Mouse (Mus musculus): ENCODE measurements at regions not wholly inside any gene's neighbourhood (a gene's known extent, or its start where the extent isn't known, plus 50 kb on each side); places are given as distances from the start of the nearest gene placed in this dataset.

DNA sequence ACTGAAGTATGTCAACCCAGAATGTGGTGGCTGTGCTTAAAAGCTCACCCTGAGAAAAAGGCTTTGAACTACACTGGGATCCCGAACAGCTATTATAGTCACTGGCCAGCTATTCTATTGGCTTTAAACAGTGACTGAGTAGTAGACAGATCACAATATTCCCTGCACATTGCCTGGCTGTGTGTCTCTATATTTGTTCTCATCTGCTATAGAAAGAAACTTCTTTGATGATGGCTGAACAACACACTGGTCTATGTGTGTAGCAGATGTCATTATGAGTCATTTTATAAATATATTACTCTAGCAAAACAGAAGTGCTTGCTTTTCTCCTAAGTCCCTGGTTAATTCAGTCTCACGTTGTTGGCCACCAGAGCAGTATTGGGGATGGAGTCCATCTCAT lies 152.1 kb upstream of the Slco6d1 start:
- DNase-seq (ENCODE audit: low spot score in 2 of 2) = no peak

DNA sequence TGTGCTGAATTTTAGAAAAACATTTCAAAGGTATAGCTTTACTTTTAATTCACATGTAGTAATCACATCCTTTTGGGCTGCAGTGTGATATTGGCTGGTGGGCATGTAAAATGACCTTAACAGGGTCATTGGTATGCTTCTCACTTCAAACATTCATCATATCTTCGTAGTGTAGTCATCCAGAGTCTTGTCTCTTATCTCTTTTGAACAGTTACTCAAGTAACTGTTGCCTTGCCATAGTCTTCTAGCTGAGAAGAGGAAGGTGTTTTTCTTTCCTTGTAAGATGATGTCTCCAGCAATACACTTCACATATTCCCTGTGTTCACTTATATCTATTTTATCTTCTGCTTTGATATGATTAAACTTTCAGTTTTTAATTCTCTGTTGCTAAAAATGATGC lies 150.7 kb upstream of the Slco6d1 start:
- no peak for DNase-seq (ENCODE audit: low spot score in 2 of 2)

DNA sequence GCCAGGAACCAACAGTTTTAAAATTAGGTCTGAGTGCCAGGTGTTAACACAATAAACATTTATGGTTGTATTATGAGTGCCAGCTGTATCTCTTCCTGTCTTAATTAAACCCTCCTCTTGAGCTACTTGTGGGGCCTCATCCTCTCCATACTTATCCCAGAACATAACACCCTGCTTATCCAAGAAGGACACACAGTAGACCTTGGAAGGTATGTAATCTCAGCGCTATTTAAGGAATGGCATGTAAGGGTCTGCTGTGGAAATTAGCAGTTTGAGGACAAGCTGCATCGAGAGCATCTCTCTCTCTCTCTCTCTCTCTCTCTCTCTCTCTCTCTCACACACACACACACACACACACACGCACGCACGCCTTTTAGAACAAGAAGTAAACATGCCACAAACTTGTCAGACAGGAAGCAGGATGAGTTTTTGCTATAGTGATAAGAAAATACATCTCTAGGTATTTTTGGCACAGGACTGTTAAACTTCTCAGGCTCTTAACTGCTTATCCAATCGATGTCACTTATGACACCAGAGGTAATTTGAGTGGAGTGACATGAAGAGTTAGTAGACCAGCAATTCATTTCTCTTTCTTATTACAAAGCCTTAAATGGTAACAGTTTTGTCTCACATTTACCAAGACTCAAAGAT lies 146.8 kb upstream of the Slco6d1 start:
- DNase-seq (ENCODE audit: low spot score in 2 of 2) = no peak

DNA sequence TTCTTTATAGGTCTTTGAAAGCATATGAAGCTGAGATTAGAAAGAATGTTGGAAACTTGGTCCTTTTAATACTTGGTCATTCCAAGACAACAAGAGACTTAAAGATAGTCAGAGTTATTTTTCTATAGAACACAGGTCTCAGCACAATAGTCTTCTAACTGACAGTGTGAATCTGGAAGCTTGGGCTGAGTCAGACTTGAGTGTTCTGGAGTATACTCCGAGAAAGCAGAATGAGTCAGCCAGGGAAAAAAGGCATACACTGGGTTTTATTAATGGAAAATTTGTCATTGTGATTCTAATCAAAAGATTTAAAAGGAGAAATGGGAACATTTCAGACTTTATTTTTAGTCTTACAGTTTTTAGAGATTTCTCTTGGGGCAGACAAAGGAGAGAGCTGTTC lies 145.4 kb upstream of the Slco6d1 start:
- no peak for DNase-seq (ENCODE audit: low spot score in 2 of 2)

DNA sequence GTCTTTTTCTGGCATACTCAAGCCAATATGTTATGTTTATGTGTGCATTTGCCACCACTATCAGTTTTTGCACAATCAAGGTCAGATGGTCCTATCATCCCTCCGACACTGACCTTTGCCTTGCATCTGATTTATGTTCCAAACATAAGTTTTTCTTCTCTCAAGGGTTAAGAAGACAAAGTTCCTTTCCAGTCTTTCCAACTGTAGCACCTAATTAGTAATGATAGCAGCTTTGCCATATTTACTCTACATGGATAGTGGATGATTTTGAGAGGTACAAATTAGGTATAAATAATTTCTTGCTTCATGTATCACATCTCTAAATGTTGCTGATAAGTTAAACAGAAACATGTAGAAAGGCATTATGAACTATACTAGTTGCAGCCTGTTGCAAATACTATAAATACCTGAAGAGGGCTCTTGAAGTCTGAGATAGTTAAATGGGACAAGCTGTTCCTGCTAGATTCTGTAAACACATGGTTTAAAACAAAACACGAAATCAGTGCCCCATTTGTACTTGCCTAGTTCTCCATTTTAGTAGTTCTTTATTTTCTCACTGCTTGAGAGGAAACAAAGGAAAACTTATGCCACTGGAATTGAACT lies 141.4 kb upstream of the Slco6d1 start:
- DNase-seq (ENCODE audit: low spot score in 2 of 2) = no peak

DNA sequence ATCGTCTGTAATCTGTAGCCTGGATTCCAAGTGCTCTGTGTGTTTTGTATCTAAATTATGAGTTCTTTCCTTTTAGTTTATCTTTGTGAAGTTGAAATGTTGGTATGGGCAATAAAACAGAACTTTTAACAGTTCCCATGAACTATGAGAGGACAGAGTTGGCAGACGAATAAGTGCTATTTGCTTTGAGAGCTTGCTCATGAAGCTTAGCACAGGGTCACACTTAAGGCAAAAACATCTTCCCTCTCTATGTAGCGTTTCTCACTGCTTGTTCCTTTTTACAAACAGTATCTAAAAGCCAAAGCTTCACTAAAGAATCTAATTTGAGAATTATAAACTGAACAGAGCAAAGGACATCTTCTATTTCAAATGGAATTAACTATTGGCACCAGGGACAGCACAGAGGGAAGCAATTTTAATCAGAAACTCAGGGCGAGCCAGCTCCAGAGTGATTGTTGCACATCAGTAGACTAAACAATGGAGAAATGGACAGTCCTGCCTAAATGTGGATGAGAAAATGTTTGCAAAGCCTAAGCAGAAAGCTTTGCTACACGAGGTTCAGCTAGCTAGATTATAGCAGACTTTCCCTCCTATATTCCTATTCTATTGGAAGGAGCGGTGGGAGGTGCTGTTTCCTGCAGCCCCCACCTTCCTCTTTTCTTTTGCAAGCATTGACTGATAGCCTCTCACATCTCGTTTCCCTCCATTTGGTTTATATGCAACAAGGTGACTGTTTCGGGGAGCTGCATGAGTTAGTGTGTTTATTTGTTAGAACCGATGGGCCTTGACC lies 140.5 kb upstream of the Slco6d1 start:
- no peak for DNase-seq (ENCODE audit: low spot score in 2 of 2)

DNA sequence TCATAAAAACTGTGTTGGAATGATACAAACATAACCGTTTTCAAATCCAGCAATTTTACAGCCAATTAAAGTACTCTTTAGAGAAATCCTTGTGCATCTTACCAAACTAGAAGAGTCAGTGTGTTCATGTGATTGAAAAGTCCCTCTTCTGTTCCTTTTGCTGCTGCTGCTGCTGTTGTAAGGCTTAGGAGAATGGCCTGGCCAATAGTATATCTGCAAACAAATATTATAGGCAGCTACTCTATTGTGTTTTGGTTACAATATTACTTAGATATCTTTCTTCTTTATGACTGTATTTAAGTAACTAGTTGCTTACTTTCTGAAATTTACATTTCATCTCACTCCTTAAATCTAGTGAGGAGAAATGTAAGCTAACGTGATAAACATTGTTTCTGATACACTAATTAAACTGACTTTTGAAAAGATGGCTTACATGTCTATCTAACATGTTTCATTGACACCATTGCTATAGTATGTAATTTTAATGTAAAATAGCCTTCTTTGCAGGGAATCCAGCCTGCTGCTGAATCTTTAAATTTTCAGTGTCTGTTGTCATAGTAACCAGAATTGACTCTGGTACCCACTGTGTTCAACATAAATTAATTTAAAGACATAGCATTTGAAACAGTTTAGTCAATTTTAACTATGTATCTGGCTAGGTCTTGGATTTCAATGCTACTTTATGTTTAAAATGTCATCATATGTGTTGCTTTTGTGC lies 139.7 kb upstream of the Slco6d1 start:
- no peak for DNase-seq (ENCODE audit: low spot score in 2 of 2)

DNA sequence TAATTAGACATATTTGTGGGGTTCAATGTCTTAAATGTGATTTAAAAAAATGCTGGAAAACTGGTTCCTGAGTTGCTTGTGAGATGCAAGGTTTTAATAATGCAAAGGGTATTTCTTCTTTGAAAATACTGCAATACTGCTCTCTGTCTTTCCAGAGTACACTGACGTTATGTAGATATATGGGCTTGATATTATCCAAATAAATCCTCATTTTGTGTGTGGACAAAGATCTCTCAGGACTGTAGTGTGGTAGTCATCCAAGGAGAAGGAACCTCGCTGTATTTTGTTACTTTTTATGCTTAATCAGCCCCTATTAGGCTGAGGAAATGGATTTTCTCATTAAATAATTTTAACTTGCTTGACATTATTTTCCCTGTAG lies 139.2 kb upstream of the Slco6d1 start:
- no peak for DNase-seq (ENCODE audit: low spot score in 2 of 2)

DNA sequence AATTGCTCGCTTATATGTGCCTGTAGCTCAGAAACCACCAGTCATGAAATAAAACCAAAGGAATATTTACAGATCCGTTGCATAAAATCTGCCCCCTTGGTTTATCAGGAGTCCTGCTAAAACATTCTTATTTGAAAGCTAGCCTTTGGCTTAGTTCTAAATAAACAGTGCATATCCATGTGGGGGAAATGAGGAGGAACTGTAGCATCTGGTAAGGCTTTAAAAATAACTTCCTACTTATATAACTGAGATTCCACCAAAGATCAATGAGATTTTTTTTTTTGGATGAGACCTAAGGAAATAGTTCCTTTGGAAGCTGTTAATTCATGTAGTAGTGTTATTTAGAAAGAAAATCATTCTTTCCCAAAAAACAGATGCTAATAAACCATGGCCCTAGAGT lies 117.8 kb upstream of the Slco6d1 start:
- no peak for DNase-seq (ENCODE audit: low spot score in 2 of 2)

DNA sequence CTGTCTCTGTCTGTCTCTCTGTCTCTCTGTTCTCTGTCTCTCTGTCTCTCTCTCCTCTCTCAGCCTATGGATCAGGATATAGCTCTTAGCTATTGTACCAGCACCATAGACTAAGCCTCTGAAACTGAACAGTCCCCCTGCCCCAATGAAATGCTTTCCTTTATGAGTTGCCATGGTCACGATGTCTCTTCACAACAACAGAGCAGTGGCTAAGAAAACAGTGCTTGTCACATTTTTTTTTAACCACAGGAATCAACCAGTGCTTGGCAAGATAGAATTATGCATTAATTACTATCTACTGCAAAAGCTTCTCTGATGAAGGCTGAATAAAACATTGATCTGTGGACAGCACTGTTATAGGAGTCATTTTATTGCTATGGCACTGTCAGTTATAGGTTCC lies 114.6 kb upstream of the Slco6d1 start:
- DNase-seq (ENCODE audit: low spot score in 2 of 2) = no peak

DNA sequence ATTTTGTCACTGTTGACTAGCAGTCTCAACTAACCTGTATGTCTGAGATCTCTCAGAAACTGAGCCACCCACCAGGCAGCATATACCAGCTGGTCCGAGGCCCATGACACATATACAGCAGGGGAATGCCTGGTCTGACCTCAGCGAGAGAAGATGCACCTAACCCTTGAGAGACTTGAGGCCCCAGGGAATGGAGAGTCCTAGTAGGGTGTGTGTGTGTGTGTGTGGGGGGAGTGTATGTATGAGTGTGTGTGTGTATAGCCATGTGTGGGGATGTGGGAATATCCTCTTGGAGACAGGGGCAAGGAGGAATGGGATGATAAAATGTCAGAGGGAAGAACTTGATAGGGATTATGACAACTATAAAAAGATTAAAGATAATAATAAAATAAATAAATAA lies 113.4 kb upstream of the Slco6d1 start:
- DNase-seq (ENCODE audit: low spot score in 2 of 2) = no peak

DNA sequence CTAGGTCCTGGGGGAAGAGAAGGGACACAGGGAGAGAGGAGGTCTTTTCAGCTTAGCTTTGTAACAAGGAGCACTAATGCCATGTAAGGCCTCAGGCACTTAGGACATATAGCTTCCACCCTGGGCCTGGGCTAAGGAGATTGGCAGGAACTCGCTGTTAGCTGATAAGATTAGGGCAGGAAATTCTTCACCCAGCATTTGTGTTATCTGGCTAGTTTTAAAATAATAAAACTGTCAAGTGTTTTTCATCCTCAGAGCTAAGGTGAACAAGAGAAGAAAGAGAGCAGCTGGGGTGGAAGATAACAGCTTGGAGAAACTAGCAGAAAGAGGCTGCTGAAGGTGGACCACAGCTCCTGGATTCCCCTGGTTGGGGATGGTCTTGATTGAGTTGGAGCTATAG lies 111.0 kb upstream of the Slco6d1 start:
- DNase-seq (ENCODE audit: low spot score in 2 of 2) = no peak

DNA sequence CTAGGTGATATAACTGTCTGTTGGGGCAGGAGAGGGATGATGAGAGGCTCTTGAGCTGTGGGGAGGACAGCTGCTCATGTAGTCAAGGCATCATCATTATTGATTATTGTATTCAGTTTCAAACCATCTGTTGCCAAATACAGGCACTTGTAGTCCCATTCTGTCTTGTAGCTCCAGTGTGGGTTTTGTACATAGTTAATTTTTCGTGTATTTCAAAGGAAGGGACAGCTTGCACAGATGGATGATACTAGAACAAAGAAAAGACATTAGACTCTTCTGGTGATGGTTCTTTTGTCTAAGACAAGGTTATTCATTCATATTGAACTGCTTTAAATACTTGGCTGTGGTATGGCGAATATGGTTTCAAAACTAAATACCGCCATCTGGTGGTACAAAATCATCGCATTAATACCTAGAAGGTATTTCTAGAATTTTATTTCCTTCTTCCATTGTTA lies 70.8 kb upstream of the Slco6d1 start:
- peak in 1 of 2 experiments; percentile 15 for DNase-seq (ENCODE audit: low spot score in 2 of 2)

DNA sequence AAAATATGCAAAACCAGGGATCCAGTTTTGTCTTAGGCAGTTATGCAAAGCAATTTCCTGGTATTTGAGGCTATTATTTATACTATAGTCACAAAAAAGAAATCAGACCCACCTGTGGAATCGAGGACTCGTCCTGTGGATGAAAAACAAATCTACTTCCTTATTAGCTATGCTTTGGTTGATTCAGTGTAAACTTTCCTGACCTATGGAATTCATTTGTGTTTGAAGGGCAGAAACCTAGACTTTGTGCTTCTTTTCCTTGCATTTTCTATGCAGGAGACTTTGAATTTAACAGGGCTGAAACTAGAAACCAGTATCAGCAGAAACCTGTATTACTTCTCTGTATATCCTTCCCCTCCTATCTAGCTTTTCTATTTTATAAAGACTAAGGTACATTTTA lies 70.2 kb upstream of the Slco6d1 start:
- no peak for DNase-seq (ENCODE audit: low spot score in 2 of 2)

DNA sequence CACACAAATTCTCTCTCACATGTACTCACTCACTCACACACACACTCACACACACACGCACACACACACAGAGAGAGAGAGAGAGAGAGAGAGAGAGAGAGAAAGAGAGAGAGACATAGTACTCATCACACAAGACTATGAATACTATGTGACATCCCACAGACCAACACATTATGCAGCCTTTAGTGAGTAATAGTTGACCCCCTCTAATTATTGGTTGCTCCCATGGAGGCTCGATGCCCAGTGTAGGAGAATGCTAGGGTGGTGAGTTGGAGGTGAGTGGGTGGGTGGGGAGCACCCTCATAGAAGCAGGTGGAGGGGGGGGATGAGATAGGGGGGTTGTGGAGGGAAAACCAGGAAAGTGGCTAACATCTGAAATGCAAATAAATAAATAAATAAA lies 69.4 kb upstream of the Slco6d1 start:
- DNase-seq (ENCODE audit: low spot score in 2 of 2) = no peak

Data from layer of hippocampus, postnatal 10 days (tissue).